Mouse (Mus musculus) bone marrow, adult 2 months (tissue): Measurements from ENCODE around the gene Pde3b. TPM values are rescaled to one million over a fixed set of nuclear protein-coding genes. Genes with fewer than 3 reads are reported as not detected.

Experiments used
- H3K27ac ChIP-seq: fragments of 200-500 bp; 2 replicates; pipeline ENCODE4 v1.5.1; 2012; ENCODE audit warnings: low read depth, mild to moderate bottlenecking, control low read depth, inconsistent platforms, low read length; ENCODE audit not compliant: control insufficient read depth, poor library complexity, insufficient read depth
- H3K4me1 ChIP-seq: fragments of 200-500 bp; 2 replicates; pipeline ENCODE4 v1.6.1; 2011; ENCODE audit warnings: low read length; ENCODE audit not compliant: control insufficient read depth, insufficient read depth
- H3K4me3 ChIP-seq: fragments of 200-500 bp; replicated peaks from 2 replicates; pipeline ENCODE3; 2011; ENCODE audit warnings: mild to moderate bottlenecking, low read depth, low read length, control low read depth; ENCODE audit not compliant: control insufficient read depth
- CTCF ChIP-seq: fragments of 200-500 bp; IDR thresholded peaks from 2 replicates; pipeline ENCODE4 v1.5.1; 2011; ENCODE audit warnings: low read length, control low read depth; ENCODE audit not compliant: control insufficient read depth, insufficient read depth
- POLR2A ChIP-seq: fragments of 200-500 bp; IDR thresholded peaks from 2 replicates; pipeline ENCODE4 v1.6.1; 2011; ENCODE audit warnings: low read depth, mild to moderate bottlenecking, control low read depth, low read length, borderline replicate concordance; ENCODE audit not compliant: control insufficient read depth
- WGBS: fragments of 180-500 bp; shearing (Covaris S2); methylation state at CpG from one replicate; pipeline ENCODE4 v1.1.7; 2018; 5-methylcytosine and 5-hydroxymethylcytosine counted together
- polyA plus RNA-seq: library from polyadenylated mRNA; stranded (reverse); fragments of >200 nt; gene quantifications from 2 replicates; pipeline ENCODE4 v1.2.4, GENCODE M21; 2011; ENCODE audit warnings: low replicate concordance; ENCODE audit not compliant: missing spikeins, insufficient read depth, insufficient read length

Gene Pde3b
- polyA plus RNA-seq, 1 experiment: 2.4 TPM

GRCm38 (mm10) chr7:114431966-114432365 is 16.9 kb downstream of the Pde3b start:
- TF ChIP-seq POLR2A (no peak), CTCF (no peak)

GRCm38 (mm10) chr7:114439726-114440125 is 24.6 kb downstream of the Pde3b start:
- Histone ChIP-seq H3K4me1 (peaks cover 2% of the 10 kb centered on the region; the same call in 1 of the 2 replicates), H3K27ac (no peak overlapping the region), H3K4me3 (no peak overlapping the region)
- WGBS: 2% methylated on average over 1 of the region's 1 CpGs
- TF ChIP-seq POLR2A: no peak
- no peak for TF ChIP-seq CTCF

More at GRCm38 (mm10) chr7:114431966-114432365, 16.9 kb downstream of the Pde3b start:
- WGBS: 45% methylated on average over 4 of the region's 4 CpGs
- Histone ChIP-seq H3K4me1 (no peaks in the 10 kb centered on the region; the same call in 1 of the 2 replicates), H3K27ac (no peak overlapping the region), H3K4me3 (no peak overlapping the region)

GRCm38 (mm10) chr7:114440494-114440893 is 25.4 kb downstream of the Pde3b start:
- no peak overlapping the region for H3K4me3 ChIP-seq
- 86% methylated on average over 1 of the region's 1 CpGs for WGBS
- H3K27ac ChIP-seq: no peak overlapping the region
- peaks cover 2% of the 10 kb centered on the region; the same call in 1 of the 2 replicates for H3K4me1 ChIP-seq
- TF ChIP-seq CTCF: no peak
- no peak for TF ChIP-seq POLR2A

- TF ChIP-seq POLR2A (no peak), CTCF (no peak)
- no peaks in the 10 kb centered on the region; the same call in 1 of the 2 replicates for H3K4me1 ChIP-seq
- peak overlapping the region; percentile 76 for H3K27ac ChIP-seq
- H3K4me3 ChIP-seq: peak overlapping the region; percentile 21
- 25% methylated on average over 3 of the region's 3 CpGs for WGBS
These were observed 37.8 kb downstream of the Pde3b start for GRCm38 (mm10) chr7:114452876-114453275.

- 7% methylated on average over 5 of the region's 5 CpGs for WGBS
- peak overlapping the region; percentile 21 for H3K4me3 ChIP-seq
- no peaks in the 10 kb centered on the region; the same call in 1 of the 2 replicates for H3K4me1 ChIP-seq
- peak overlapping the region; percentile 39; the same call in 1 of the 2 replicates for H3K27ac ChIP-seq
- TF ChIP-seq CTCF (no peak), POLR2A (no peak)
These were observed 38.4 kb downstream of the Pde3b start for GRCm38 (mm10) chr7:114453300-114453990.

- no peak overlapping the region for H3K27ac ChIP-seq
- TF ChIP-seq POLR2A: no peak
- no peak for TF ChIP-seq CTCF
- no peaks in the 10 kb centered on the region; the same call in 1 of the 2 replicates for H3K4me1 ChIP-seq
- 86% methylated on average over 1 of the region's 1 CpGs for WGBS
- no peak overlapping the region for H3K4me3 ChIP-seq
These were observed 39.8 kb downstream of the Pde3b start for GRCm38 (mm10) chr7:114454858-114455257.

- whole genome bisulfite sequencing: 53% methylated on average over 4 of the region's 4 CpGs
- peaks cover 2% of the 10 kb centered on the region; the same call in 1 of the 2 replicates for H3K4me1 ChIP-seq
- no peak for TF ChIP-seq POLR2A
- TF ChIP-seq CTCF: no peak
These were observed 41.8 kb downstream of the Pde3b start for GRCm38 (mm10) chr7:114456904-114457303.

GRCm38 (mm10) chr7:114459909-114460308 is 44.8 kb downstream of the Pde3b start:
- 41% methylated on average over 1 of the region's 1 CpGs for WGBS
- no peak for TF ChIP-seq CTCF
- Histone ChIP-seq H3K4me3 (no peak overlapping the region), H3K4me1 (peaks cover 2% of the 10 kb centered on the region; the same call in 1 of the 2 replicates), H3K27ac (no peak overlapping the region)

More at GRCm38 (mm10) chr7:114456904-114457303, 41.8 kb downstream of the Pde3b start:
- Histone ChIP-seq H3K27ac (no peak overlapping the region), H3K4me3 (no peak overlapping the region)

- H3K4me1 ChIP-seq: peaks cover 2% of the 10 kb centered on the region; the same call in 1 of the 2 replicates
- H3K27ac ChIP-seq: no peak overlapping the region
- 22% methylated on average over 2 of the region's 2 CpGs for WGBS
- no peak for TF ChIP-seq CTCF
- no peak for TF ChIP-seq POLR2A
- H3K4me3 ChIP-seq: no peak overlapping the region
These were observed 46.6 kb downstream of the Pde3b start for GRCm38 (mm10) chr7:114461727-114462126.
